Mouse (Mus musculus) thymus, adult 18-20 months (tissue): ENCODE measurements around the gene Mmp9.

Experiments
- DNase-seq, 2 experiments: peaks; one replicate each; pipeline ENCODE4 v3.0.0; 2022; ENCODE audit warnings: mixed read lengths in 2 of 2

The Mmp9 gene

GRCm38 (mm10) chr2:164956195-164956594, 15.6 kb downstream of the Mmp9 start:
- DNase-seq, result no peak

- DNase-seq, result no peak
Observed at GRCm38 (mm10) chr2:164957548-164958315, 17.2 kb downstream of the Mmp9 start.

- DNase-seq, result no peak
Observed at GRCm38 (mm10) chr2:164960716-164961441, 20.3 kb downstream of the Mmp9 start, which contains the start of gene Slc12a5. Gene Slc12a5, plus strand, starts transcription at chr2:164960802.

- no peak for DNase-seq
Observed at GRCm38 (mm10) chr2:164961506-164962182, 21.1 kb downstream of the Mmp9 start.

GRCm38 (mm10) chr2:164962183-164962580, 21.6 kb downstream of the Mmp9 start:
- no peak for DNase-seq

GRCm38 (mm10) chr2:164964242-164964894, 23.8 kb downstream of the Mmp9 start:
- no peak for DNase-seq

- no peak for DNase-seq
Observed at GRCm38 (mm10) chr2:164964981-164965380, 24.4 kb downstream of the Mmp9 start.

GRCm38 (mm10) chr2:164966381-164966780, 25.8 kb downstream of the Mmp9 start:
- no peak for DNase-seq

GRCm38 (mm10) chr2:164967193-164967592, 26.6 kb downstream of the Mmp9 start:
- no peak for DNase-seq

- DNase-seq, result no peak
Observed at GRCm38 (mm10) chr2:164967761-164968440, 27.3 kb downstream of the Mmp9 start.

GRCm38 (mm10) chr2:164968451-164968851, 27.9 kb downstream of the Mmp9 start:
- DNase-seq, result no peak

GRCm38 (mm10) chr2:164969348-164969781, 28.8 kb downstream of the Mmp9 start:
- no peak for DNase-seq

- DNase-seq, result no peak
Observed at GRCm38 (mm10) chr2:164970631-164971196, 30.1 kb downstream of the Mmp9 start.

GRCm38 (mm10) chr2:164972646-164973045, 32.1 kb downstream of the Mmp9 start:
- no peak for DNase-seq

GRCm38 (mm10) chr2:164975611-164976010, 35.0 kb downstream of the Mmp9 start:
- DNase-seq, result no peak

GRCm38 (mm10) chr2:164979749-164980148, 39.2 kb downstream of the Mmp9 start:
- DNase-seq, result no peak

GRCm38 (mm10) chr2:164985962-164986361, 45.4 kb downstream of the Mmp9 start:
- no peak for DNase-seq

GRCm38 (mm10) chr2:164986371-164987027, 45.9 kb downstream of the Mmp9 start:
- no peak for DNase-seq

- no peak for DNase-seq
Observed at GRCm38 (mm10) chr2:164988777-164989176, 48.2 kb downstream of the Mmp9 start.

GRCm38 (mm10) chr2:164991111-164991510, 50.5 kb downstream of the Mmp9 start:
- no peak for DNase-seq

GRCm38 (mm10) chr2:164991808-164992207, 51.2 kb downstream of the Mmp9 start:
- no peak for DNase-seq
